Mouse (Mus musculus) E14TG2a.4 (cell line): ENCODE results near the gene Map2k2.

ENCODE experiments used
- H3K27me3 ChIP-seq: 2 replicates; pipeline ENCODE4 v1.6.1; 2014; ENCODE audit warnings: low read length, control low read depth; ENCODE audit not compliant: insufficient read depth
- H3K36me3 ChIP-seq: 2 replicates; pipeline ENCODE4 v1.6.1; 2014; ENCODE audit warnings: low read length, control low read depth; ENCODE audit not compliant: insufficient read depth
- H3K4me1 ChIP-seq: replicated peaks from 2 replicates; pipeline ENCODE4 v1.6.1; 2014; ENCODE audit warnings: low read depth, low read length, control low read depth
- H3K4me3 ChIP-seq: replicated peaks from 2 replicates; pipeline ENCODE4 v1.5.1; 2014; ENCODE audit warnings: mild to moderate bottlenecking, low read length
- H3K9me3 ChIP-seq: 2 replicates; pipeline ENCODE4 v1.6.1; 2014; ENCODE audit warnings: low read length, control low read depth
- CTCF ChIP-seq: conservative IDR thresholded peaks from 2 replicates; pipeline ENCODE4 v1.5.1; 2014; ENCODE audit warnings: low read length
- NANOG ChIP-seq: IDR thresholded peaks from 2 replicates; pipeline ENCODE4 v1.6.1; 2014; ENCODE audit warnings: borderline replicate concordance, low read length, mixed read lengths
- POU5F1 ChIP-seq: IDR thresholded peaks from 2 replicates; pipeline ENCODE4 v1.6.1; 2014; ENCODE audit warnings: low read length, borderline replicate concordance

Gene Map2k2

DNA sequence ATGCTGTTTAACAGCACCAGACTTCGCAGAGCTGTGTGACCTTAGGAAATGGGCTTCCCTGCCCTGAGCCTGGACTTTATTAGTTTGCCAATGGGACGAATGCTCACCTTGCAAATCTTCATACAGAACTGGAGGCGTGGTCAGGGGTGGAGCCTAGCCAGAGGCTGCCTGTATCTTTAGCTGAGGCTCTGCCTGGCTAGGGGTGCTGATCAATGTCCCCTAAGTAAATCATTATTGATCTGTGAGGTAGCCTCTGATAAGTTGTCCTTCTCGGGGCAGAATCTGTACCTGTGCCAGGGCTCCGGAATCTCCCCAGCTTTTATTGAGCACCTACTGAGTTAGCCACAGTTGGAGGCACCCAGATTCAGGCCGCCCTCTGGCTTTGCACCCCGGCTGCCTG is 15.1 kb upstream of the Map2k2 start:
- H3K4me1 ChIP-seq = peaks cover 54% of the 10 kb centered on the region
- no peaks in the 10 kb centered on the region for H3K36me3 ChIP-seq
- H3K9me3 ChIP-seq = no peaks in the 10 kb centered on the region
- H3K27me3 ChIP-seq = no peaks in the 10 kb centered on the region
- no peak for TF ChIP-seq POU5F1
- no peak for TF ChIP-seq CTCF
- TF ChIP-seq NANOG = no peak
- no peak overlapping the region for H3K4me3 ChIP-seq

DNA sequence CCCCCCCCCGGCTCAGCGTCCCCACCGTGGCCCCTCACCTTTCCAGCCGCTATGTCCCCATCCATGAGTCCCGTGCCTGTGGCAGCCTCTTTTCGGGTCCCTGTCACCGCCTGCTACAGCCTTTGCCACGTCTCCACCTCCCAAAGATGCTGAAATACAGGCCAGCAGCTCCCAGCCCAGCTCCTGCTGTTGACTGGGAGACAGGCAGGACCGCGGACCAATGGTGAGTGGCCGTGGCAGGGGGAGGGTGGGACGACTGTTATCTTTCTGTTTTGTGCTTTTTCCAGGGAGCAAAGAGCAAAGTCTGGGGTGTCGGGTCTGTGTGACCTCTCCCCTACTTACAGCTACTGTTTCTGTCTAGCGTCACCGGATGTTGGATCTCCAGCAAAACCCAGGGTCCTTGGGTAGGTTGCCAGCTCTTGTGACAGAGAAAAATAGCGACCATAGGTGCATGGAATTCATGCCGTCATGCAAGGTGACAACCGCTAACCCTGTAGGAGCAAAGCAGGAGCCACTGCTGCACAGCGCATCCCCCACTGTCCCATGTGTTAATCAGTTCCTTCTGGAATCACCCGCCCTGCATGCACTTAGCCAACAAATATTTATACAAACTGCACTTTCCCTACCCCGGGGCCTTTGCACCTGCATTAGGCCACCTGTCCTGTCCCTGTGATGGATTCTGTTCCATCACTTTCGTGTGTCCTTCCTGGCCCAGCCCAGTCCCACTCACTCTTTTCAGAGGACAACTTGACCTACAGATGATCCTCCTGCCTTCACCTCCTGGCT is 13.1 kb upstream of the Map2k2 start:
- TF ChIP-seq CTCF (no peak), NANOG (no peak)
- H3K9me3 ChIP-seq = peaks cover 4% of the 10 kb centered on the region; the same call in 1 of the 2 replicates
- no peaks in the 10 kb centered on the region for H3K27me3 ChIP-seq
- no peaks in the 10 kb centered on the region for H3K36me3 ChIP-seq
- H3K4me1 ChIP-seq = peaks cover 60% of the 10 kb centered on the region
- 0 out of 2 replicates have a peak overlapping the region, but pooled peaks have one; percentile 17 for H3K4me3 ChIP-seq

DNA sequence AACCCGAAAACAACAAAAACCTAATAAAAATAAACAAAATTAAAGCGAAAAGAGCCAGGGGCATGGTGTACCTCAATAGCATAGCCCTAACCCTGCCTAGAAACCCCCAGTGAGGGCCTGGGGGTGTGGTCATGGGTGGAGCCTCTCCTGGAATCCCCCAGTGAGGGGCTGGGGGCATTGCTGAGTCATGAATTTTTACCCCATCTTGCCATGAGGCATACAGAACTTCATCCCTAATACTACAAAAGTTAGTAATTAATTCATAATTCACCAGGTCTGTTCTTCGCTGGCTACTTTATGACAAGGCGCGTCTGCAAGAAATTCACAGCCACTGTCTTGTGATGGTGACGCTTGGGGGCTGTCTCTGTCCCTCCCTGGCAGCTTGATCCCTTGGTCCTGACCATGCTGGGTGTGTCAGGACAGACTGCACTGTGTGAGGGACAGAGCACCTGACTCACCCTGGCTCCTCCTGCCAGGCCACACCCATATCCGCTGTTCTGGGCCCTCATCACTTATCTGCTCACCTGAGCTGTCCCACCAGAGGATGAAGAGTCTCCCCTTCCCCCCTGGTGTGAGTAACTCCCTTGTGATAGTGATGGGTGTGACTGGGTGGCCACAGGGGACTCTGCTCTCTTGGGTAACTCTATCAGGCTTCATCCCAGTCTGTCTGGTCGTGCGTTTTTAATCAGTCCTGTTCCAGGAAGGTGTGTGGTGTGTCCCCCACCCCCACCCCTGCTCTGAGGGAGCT is 10.6 kb upstream of the Map2k2 start:
- Histone ChIP-seq H3K9me3 (peaks cover 4% of the 10 kb centered on the region; the same call in 1 of the 2 replicates), H3K4me3 (peak overlapping the region; percentile 48), H3K4me1 (peaks cover 69% of the 10 kb centered on the region), H3K27me3 (no peaks in the 10 kb centered on the region), H3K36me3 (no peaks in the 10 kb centered on the region)
- TF ChIP-seq POU5F1 = no peak
- no peak for TF ChIP-seq CTCF
- no peak for TF ChIP-seq NANOG

DNA sequence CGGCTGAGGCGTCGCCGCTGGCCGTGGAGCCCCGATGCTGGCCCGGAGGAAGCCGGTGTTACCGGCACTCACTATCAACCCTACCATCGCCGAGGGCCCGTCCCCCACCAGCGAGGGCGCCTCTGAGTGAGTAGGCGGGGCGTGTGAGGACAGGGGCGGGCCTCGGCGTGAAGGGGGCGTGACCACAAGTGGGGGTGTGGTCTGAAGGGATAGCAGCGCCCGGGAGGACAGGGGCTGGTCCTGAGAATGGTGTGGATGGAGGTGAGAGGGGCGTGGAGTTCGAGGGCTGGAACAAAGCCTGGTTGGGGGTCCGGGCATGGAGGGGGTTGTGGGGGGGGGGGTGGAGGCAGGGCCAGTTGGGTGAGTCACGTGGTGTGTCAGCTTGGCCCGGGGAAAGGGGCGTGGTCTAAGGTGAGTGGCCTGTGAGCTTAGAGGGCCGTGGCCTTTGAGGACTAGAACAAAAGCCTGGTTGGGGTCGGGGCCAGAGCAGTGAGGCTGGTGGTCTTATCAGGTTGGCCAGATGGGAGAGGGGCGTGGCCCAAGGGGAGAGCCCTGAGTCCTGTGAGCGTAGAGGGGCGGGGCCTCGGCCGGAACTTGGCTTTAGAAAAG is 502 bp downstream of the Map2k2 start:
- H3K27me3 ChIP-seq = no peaks in the 10 kb centered on the region
- no peaks in the 10 kb centered on the region for H3K9me3 ChIP-seq
- H3K4me1 ChIP-seq = peaks cover 86% of the 10 kb centered on the region
- no peak for TF ChIP-seq CTCF
- no peak for TF ChIP-seq NANOG
- TF ChIP-seq POU5F1 = no peak
- peak overlapping the region; percentile 96 for H3K4me3 ChIP-seq
- H3K36me3 ChIP-seq = peaks cover 44% of the 10 kb centered on the region

DNA sequence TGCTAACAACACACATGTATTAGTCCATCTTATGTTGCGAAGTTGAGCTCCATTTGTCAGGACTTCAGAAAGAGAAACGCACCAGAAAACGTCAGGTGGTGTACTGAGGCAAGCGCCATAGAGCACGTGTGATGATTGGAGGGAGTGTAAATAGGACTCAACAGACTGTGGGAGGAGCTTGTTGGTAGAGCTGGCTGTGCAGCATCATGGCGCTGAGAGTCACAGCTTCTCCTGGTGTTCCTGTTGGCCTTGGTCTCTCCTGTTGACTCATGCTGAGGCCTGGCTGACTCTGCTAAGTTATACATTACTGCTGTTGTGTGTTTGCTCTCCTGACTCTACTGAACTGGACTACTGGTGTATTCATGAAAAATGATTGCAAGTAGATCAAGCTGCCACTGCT is 7.2 kb downstream of the Map2k2 start:
- H3K4me3 ChIP-seq = no peak overlapping the region
- peaks cover 95% of the 10 kb centered on the region for H3K36me3 ChIP-seq
- no peaks in the 10 kb centered on the region for H3K27me3 ChIP-seq
- peaks cover 85% of the 10 kb centered on the region for H3K4me1 ChIP-seq
- no peaks in the 10 kb centered on the region for H3K9me3 ChIP-seq
- TF ChIP-seq POU5F1 (no peak), CTCF (no peak), NANOG (no peak)

DNA sequence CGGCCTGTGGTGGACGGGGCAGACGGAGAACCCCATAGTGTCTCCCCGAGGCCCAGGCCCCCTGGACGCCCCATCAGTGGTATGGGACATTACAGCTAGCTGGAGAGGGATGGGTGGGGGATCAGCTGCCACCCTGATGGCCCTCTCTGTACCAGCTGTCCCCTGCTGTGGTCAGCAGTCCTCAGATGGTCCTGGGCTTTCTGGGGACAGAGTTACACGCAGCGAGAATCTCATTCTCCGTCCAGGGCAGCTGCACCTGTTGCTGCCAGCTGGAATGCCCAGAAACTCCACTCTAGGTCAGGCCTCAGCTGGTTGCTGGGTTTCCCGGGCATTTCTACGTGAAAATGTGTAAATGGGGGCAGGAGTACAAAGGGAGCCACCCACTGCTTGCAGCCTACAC is 13.9 kb downstream of the Map2k2 start:
- H3K4me1 ChIP-seq = peaks cover 88% of the 10 kb centered on the region
- H3K9me3 ChIP-seq = no peaks in the 10 kb centered on the region
- H3K27me3 ChIP-seq = no peaks in the 10 kb centered on the region
- TF ChIP-seq CTCF = no peak
- TF ChIP-seq POU5F1 = no peak
- no peak for TF ChIP-seq NANOG
- no peak overlapping the region for H3K4me3 ChIP-seq
- H3K36me3 ChIP-seq = peaks cover 98% of the 10 kb centered on the region

DNA sequence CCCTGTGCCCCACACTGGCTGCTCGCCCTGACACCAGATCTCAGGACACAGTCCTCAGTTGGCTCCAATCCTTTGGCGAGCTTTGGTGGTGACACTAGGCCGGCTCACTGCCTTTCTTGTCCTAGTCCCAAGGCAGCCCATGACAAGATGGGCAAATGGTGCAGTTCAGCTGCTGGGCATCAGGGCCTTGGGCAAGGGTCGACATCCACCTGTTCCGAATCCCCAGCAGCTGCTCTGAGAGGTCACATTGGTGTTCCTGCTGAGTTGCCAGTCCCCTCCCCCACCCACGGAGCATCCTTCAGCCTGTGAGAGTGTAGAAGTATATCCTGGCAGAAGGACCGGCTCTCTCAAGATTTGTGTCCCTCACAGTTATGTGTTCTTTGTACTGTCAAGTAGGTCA is 14.9 kb downstream of the Map2k2 start:
- no peaks in the 10 kb centered on the region for H3K27me3 ChIP-seq
- peaks cover 78% of the 10 kb centered on the region for H3K4me1 ChIP-seq
- H3K36me3 ChIP-seq = peaks cover 98% of the 10 kb centered on the region
- TF ChIP-seq POU5F1 (no peak), NANOG (no peak), CTCF (no peak)
- no peak overlapping the region for H3K4me3 ChIP-seq
- no peaks in the 10 kb centered on the region for H3K9me3 ChIP-seq

DNA sequence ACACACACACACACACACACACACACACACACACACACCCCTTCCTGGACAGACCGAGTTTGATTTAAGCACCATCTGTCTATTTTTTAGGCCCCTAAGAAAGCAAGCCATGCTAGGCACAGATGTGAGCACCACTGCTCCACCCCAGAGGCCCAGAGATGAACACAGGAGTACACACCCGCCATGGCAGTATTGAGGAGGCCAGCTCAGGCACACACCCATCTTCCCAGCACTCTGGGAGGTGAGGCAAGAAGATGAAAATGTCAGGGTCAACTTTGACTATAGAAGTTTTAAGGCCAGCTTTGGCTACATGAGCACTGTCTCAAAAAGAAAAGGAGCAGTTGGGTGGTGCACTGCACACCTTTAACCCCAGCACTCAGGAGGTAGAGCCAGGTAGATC is 17.2 kb downstream of the Map2k2 start:
- TF ChIP-seq POU5F1 = no peak
- no peak for TF ChIP-seq CTCF
- peaks cover 73% of the 10 kb centered on the region for H3K4me1 ChIP-seq
- no peak overlapping the region for H3K4me3 ChIP-seq
- H3K27me3 ChIP-seq = no peaks in the 10 kb centered on the region
- no peaks in the 10 kb centered on the region for H3K9me3 ChIP-seq
- H3K36me3 ChIP-seq = peaks cover 80% of the 10 kb centered on the region

DNA sequence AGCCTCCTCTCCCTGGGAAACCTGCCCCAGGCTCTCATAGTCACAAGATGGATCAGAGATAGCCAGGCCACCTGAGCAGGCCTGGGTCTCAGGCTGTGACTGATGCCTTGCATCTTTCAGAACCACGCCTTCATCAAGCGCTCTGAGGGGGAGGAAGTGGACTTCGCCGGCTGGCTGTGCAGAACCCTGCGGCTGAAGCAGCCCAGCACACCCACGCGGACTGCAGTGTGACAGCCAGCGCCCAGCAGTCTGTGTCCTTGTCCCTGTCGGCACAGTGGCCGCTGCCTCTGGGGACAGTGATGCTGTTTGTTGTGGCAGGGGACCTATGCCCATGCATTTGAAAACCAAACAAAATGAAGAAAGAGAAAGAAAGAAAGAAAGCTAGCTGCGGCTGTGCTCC is 17.8 kb downstream of the Map2k2 start:
- no peak overlapping the region for H3K4me3 ChIP-seq
- H3K36me3 ChIP-seq = peaks cover 74% of the 10 kb centered on the region
- H3K27me3 ChIP-seq = no peaks in the 10 kb centered on the region
- peaks cover 76% of the 10 kb centered on the region for H3K4me1 ChIP-seq
- H3K9me3 ChIP-seq = no peaks in the 10 kb centered on the region
- TF ChIP-seq CTCF (no peak), NANOG (no peak), POU5F1 (no peak)
